Mouse (Mus musculus) adrenal gland, adult 18-20 months (tissue): ENCODE results near the gene Gm17018. TPM values are rescaled to one million over a fixed set of nuclear protein-coding genes. Genes with fewer than 3 reads are reported as not detected.
"Not testable (repeated sequence)": the region's sequence is repeated elsewhere in the genome, so short reads cannot be mapped to it uniquely, and the experiment has no call there.

ENCODE experiments used
- DNase-seq, 2 experiments: peaks; one replicate each; pipeline ENCODE4 v3.0.0; 2021 to 2022; ENCODE audit warnings: low spot score in 2 of 2
- total RNA-seq, 2 experiments: library from RNA; stranded (reverse); gene quantifications; 1 replicate in 1 of 2; 2 replicates in 1 of 2; pipeline ENCODE4 v1.2.3; 2021

Gm17018 gene
- total RNA-seq, 2 experiments from 2014 or later = 28.4 to 33.9 TPM

- not testable (repeated sequence) for DNase-seq
Measured at GRCm38 (mm10) chr19:45548196-45548595, 12.2 kb upstream of the Gm17018 start.

DNA sequence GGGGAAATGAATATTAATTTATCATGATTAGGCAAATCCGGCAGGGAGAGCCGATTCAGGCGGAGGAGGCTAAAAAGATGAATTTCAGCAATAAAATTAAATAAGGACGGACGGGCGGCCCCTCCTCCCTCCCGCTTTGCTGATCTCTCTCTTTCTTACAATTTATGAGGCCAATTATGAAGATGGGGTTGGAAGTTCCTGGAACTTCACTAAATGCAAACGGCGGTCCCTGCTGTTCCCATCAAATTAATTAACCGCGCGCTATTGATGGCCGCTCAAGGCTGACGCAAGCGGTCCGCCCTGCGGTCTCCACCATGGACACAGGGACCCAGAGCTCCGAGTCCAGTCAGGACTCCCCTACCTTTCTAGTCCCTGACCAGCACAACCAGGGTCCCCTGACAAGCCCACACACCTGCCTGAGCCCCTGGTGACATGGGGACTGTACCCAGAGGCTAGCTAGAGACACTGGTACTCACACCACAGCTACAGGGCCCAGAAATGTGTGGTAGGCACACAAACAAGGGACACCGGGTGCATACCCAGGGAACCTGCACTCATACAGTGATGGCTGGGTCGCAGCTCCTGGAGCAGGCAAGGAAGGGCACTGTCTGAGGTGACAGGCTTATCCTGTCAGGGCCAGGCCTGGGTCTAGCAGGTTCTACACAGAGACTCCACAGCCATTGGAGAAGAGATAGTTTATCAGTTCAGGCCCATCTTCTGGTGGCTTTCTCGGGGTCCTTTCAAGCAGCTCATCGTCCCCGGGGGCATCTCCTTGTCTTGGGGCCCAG lies 11.1 kb upstream of the Gm17018 start:
- DNase-seq = peak in 1 of 2 experiments; percentile 19

- DNase-seq = peak in 1 of 2 experiments; percentile 15
Measured at GRCm38 (mm10) chr19:45549948-45550347, 10.5 kb upstream of the Gm17018 start.

DNA sequence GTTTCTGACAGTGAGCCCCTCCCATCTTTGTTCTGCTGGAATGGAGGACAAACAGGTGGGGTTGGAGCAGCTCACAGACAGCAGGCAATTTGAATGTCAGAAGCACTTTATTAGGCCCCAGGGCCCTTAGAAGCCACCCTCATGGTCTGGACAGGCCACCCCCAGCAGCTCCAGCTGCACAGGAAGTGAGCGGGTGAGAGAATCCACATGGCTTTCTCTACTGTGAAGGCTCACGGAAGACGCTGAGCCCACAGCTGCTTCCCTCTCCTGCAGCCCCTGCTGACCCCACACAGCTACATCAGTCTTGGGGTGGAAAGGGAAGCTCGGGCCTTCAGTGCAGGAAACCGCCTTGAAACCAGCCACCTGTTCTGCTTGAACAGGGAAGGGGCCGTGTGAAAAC lies 8.2 kb upstream of the Gm17018 start:
- no peak for DNase-seq

DNA sequence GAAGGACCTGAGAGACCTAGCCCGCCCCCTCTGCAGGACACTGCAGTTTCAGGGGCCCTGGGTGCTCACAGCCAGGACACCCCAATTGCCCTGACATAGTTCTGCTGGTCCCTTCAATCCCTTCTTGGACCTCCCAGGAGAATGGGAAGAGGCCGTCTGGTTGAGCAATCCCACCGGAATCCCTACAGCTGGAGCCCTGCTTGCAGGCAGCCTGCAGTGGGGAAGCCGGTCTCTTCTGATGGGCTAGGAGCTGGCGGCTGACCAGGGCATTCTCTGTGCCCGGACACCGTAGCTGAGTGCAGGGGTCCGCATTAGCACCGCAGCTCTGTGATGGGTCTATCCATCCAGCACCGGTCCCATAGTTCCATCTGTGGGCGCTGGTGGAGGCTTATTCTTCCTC lies 6.3 kb upstream of the Gm17018 start:
- no peak for DNase-seq

- no peak for DNase-seq
Measured at GRCm38 (mm10) chr19:45565925-45566715, 5.7 kb downstream of the Gm17018 start.

DNA sequence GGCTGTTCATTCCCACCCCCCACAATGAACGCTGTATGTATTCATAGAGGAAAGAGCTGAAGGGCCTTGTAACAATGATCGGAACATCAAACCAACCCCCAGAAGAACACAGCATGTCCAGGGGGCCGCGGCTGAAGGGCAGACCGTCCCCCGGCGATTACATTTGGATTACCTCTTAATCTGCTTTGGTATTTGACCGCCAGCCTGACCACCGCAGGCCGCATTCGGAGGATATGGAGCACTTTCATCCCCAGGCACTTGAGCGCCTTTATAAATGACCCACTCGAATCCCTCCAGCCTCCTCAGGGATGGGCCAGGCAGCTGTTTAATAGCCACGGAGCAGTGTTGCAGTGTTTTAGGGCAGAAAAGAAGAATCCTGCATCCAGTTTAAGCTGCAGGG lies 7.0 kb downstream of the Gm17018 start:
- DNase-seq = no peak

DNA sequence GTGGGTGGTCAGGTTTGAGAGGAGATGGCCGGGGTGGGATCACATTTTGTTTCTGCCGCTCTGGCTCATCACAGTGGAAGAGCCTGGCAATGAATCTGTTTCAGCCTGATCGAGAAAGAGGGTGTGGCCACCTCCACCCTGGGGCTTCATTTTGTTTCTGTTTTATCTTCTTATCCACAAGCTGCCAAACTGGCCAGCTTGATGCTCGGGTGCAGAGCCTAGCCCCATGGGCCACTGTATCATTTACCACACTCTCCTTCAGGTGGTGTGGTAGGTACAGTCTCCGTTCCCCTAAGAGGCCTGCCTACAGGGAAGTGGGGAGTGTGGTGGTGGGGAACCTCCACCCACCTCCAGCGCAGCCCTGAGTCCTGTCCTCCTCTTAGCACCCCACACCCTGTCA lies 12.6 kb downstream of the Gm17018 start:
- DNase-seq = no peak

GRCm38 (mm10) chr19:45573861-45574267 lies 13.4 kb downstream of the Gm17018 start:
- peak; percentile 70 to 75 for DNase-seq

- DNase-seq = no peak
Measured at GRCm38 (mm10) chr19:45574339-45574898, 14.0 kb downstream of the Gm17018 start.

DNA sequence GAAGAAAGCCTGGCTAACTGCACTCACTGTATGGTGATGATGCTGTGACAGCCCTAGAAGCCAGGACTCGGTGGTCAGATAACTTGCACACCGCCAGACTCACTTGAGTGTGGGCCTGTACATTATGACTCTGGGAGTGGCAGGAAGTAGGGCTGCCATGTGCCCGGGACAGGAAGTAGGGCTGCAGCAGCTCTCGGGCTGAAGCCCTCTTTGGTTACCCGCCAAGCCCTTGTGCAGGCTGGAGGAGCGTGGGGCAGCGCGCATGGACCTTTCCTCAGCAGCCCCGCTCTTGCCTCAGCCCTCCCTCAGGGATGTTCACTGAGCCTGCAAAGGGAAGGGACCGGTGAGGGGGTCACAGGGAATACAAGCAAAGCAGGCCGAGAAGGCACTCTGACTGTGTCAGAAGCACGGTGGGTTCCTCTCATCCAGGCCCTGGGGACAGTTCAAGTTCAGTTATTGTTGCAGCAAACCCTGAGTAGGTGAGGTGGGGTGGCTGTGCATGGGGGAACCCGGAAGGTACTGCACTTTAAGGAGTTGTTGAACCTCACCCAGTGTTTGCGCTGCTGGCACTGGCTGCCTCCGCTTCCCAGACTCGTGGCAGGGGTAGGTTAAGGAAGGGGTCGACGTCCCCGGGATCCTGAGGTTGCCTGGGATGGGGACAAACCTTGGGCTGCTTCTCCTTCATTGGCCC lies 14.7 kb downstream of the Gm17018 start:
- no peak for DNase-seq

DNA sequence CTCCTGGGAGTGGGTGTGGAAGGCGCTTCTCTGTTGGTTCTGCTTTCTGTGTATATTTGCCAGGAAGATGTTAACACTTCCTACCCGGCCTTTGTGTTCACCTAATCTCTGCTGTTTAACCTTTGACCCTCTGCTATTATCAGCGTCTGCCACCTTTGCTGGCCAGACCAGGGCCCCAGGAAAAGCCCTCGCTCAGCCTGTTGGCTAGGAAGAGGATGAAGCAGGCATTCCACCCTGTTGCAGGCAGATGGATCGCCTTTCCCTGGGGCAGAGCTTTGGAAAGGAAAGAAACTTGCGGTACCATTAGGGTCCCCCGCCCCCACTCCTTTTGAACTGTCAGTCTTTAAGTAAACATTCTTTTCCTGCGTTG lies 15.2 kb downstream of the Gm17018 start:
- DNase-seq = no peak

- no peak for DNase-seq
Measured at GRCm38 (mm10) chr19:45577141-45577750, 16.8 kb downstream of the Gm17018 start.

- no peak for DNase-seq
Measured at GRCm38 (mm10) chr19:45578976-45579375, 18.6 kb downstream of the Gm17018 start.

GRCm38 (mm10) chr19:45579416-45579815 lies 19.0 kb downstream of the Gm17018 start:
- DNase-seq = no peak

DNA sequence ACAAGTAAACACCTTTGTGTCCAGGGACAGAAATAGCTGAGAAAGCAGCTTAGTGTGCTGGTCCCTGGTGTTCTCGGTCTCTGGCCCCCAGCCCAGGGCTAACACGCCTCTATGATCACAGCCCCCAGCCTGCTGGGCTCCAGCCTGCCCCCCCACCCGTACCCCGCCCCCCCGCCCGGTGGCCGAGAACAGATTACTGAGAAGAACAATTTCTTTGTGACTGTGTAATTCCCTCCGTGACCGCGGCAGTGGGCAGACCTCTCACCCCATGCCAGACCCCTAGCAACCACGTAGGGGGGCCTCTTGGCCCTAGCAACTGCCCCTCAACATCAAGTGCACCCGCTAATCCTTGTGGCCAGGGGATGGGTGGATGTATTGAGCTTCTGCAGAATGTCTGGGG lies 19.8 kb downstream of the Gm17018 start:
- no peak for DNase-seq

DNA sequence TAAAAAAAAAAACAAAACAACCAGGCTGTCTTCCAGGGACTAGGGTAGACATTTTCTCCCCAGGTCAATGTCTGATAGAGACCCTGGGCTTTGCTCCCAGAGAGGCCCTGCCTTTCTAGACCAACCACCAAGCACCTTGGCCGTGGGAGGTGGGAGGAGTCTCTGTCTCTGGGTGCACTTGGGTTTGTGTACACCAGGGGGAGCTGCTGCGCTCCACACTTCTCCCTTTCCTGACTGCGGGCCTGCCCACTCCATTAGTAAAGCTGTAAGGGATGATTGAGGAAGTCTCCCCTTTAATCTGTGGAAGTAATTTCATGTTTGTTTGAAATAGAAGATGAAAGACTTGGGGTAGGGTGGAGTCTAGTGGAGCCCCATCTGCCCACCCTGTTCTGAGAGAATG lies 20.8 kb downstream of the Gm17018 start:
- DNase-seq = peak in 1 of 2 experiments; percentile 55

DNA sequence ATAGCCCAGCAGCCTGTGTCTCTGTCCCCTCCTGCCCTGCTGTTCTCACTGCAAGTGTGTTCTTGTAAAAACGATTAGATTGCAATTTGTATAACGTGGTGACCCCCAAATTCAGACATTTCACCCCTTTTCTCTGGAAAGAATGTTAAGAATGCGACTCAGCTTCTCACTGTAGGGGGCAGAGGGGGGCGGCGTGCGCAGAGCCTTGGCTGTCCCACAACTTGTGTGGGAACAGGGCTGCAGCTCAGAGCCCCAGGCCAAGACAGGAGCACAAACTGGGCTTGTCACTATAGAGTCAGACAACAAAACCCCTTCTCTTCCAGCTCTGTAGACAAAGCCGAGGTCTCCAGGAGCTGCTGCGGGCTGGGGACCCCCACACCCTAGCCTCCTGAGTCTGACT lies 21.7 kb downstream of the Gm17018 start:
- no peak for DNase-seq

DNA sequence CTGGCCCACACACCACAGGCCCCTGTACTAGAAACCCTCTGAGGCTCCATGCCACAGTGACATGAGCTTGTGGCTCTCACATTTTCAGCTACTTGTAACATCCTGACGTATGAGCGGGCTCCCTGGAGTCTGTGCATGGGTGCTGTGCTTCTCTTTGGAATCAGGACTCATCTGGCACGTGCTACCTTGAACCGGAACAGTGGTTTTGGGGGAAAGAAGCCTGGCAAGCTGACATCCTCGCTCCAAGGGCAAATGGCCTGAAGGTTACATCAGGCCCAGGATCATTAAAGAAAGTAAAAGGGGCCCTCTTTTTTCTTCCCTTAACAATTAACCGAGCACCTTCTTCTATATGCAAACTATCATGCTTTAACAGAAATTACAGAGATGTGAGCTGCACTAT lies 22.7 kb downstream of the Gm17018 start:
- no peak for DNase-seq

DNA sequence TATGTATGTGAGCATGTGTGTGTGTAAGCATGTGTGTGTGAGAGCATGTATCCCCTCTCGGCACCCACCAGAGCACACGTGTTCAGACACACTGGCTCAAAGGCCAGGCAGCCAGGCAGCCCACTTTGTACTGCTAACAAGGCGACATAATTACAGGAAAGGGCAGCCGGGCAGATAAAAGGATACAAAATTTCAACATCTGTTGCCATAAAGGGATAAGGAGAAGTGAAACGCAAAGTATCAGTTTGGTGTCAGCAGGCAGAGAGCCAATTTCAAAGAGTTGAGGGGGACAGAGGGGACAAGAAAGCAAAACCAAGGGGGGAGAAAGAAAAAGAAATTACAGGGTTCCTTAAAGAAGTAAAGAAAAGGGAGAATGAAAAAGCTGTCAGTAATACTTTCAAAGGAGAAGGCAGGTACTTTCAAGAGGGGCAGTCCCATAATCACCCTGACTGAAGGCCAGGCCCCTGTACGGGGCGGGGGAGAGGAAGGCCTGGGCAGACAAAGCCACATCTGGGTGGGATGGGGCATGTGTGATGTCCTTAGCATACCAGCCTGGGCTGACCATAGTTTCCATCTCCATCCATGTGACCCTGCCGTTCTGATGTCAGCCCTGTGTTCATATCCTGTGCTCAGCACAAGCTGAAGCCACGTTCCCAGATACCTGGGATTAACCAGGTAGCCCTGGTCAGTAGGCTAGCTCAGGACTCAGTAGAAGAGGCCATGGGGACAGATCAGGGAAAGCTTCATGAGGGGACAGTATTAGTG lies 24.6 kb downstream of the Gm17018 start:
- DNase-seq = no peak
